Mouse (Mus musculus): ENCODE measurements around the gene Wfdc3.

Gene Wfdc3

GRCm38 (mm10) chr2:164745843-164746479 lies at the start of gene Wfdc3, which contains the start of gene Dnttip1:
Wfdc3 (minus strand) TSS chr2:164745931.
Dnttip1 (plus strand) TSS chr2:164745983.
- DNase-seq, result peak; percentile 97

- peak; percentile 91 for DNase-seq
Measured at GRCm38 (mm10) chr2:164794293-164794692, 48.6 kb upstream of the Wfdc3 start.

GRCm38 (mm10) chr2:164793772-164794171 lies 48.0 kb upstream of the Wfdc3 start:
- DNase-seq, result no peak

GRCm38 (mm10) chr2:164793236-164793635 lies 47.5 kb upstream of the Wfdc3 start:
- DNase-seq, result peak; percentile 67

- DNase-seq, result no peak
Measured at GRCm38 (mm10) chr2:164792400-164793190, 46.9 kb upstream of the Wfdc3 start.

- no peak for DNase-seq
Measured at GRCm38 (mm10) chr2:164791841-164792261, 46.1 kb upstream of the Wfdc3 start.

- DNase-seq, result no peak
Measured at GRCm38 (mm10) chr2:164790451-164790850, 44.7 kb upstream of the Wfdc3 start.

- no peak for DNase-seq
Measured at GRCm38 (mm10) chr2:164788411-164788810, 42.7 kb upstream of the Wfdc3 start.

- DNase-seq, result no peak
Measured at GRCm38 (mm10) chr2:164787779-164788178, 42.0 kb upstream of the Wfdc3 start.

- no peak for DNase-seq
Measured at GRCm38 (mm10) chr2:164787032-164787431, 41.3 kb upstream of the Wfdc3 start.

- no peak for DNase-seq
Measured at GRCm38 (mm10) chr2:164786388-164786885, 40.7 kb upstream of the Wfdc3 start.

GRCm38 (mm10) chr2:164785481-164786387 lies 40.0 kb upstream of the Wfdc3 start, which contains the start of gene Snx21:
Snx21 (plus strand) TSS chr2:164785823.
- peak; percentile 96 for DNase-seq

GRCm38 (mm10) chr2:164784869-164785420 lies 39.2 kb upstream of the Wfdc3 start:
- no peak for DNase-seq

GRCm38 (mm10) chr2:164783926-164784581 lies 38.3 kb upstream of the Wfdc3 start:
- no peak for DNase-seq

GRCm38 (mm10) chr2:164781876-164782275 lies 36.1 kb upstream of the Wfdc3 start:
- DNase-seq, result no peak

GRCm38 (mm10) chr2:164779481-164780086 lies 33.9 kb upstream of the Wfdc3 start, which contains the start of gene Tnnc2:
Tnnc2 (minus strand) TSS chr2:164779967.
- DNase-seq, result no peak

- no peak for DNase-seq
Measured at GRCm38 (mm10) chr2:164778809-164779208, 33.1 kb upstream of the Wfdc3 start.

- no peak for DNase-seq
Measured at GRCm38 (mm10) chr2:164778015-164778287, 32.2 kb upstream of the Wfdc3 start.

GRCm38 (mm10) chr2:164777246-164778014 lies 31.7 kb upstream of the Wfdc3 start:
- no peak for DNase-seq

- no peak for DNase-seq
Measured at GRCm38 (mm10) chr2:164776801-164777200, 31.1 kb upstream of the Wfdc3 start.

- no peak for DNase-seq
Measured at GRCm38 (mm10) chr2:164776130-164776529, 30.4 kb upstream of the Wfdc3 start.

Measured in kidney, postnatal 14 days (tissue).